Mouse (Mus musculus): ENCODE results near the gene Gga2. TPM values are rescaled to one million over a fixed set of nuclear protein-coding genes. Genes with fewer than 3 reads are reported as not detected.

Gga2 gene
- polyA plus RNA-seq, 1 experiment from 2014 or later = 40.6 TPM

DNA sequence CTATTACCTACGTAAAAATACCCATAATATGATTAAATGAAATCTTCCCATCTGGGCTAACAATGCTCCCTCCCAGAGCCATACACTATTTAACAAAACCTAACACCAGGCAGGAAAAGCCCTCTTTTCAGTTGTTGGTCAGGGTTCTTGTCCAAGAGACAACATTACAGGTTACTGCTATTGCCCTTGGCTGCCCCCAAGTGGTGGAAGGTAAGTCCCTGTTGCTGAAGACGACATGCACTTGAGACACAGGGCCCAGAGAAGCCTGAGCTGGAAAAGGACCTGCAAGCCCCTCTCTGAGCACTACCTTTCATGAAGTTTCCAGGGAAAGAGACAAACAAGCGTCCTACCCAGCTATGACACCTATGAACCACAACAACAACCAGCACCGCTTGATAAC is 46.0 kb downstream of the Gga2 start:
- 0 out of 2 replicates have a peak, but pooled peaks cover 2% of the 10 kb centered on the region for H3K36me3 ChIP-seq (ENCODE audit: control insufficient read depth, insufficient read depth, low read length)
- no peaks in the 10 kb centered on the region for H3K27me3 ChIP-seq (ENCODE audit: control insufficient read depth, insufficient read depth, low read length)
- 54% methylated on average over 4 of the region's 4 CpGs for WGBS (ENCODE audit: insufficient replicate concordance)
- no peak overlapping the region for H3K9ac ChIP-seq (ENCODE audit: low read depth, low read length)
- no peak overlapping the region for H3K4me3 ChIP-seq (ENCODE audit: low read depth, low read length)
- H3K4me2 ChIP-seq = no peak overlapping the region
- no peak for ATAC-seq (replicated peaks; ENCODE audit: insufficient number of reproducible peaks, low FRiP score, low TSS enrichment)
- no peaks in the 10 kb centered on the region for H3K9me3 ChIP-seq (replicated peaks; ENCODE audit: control insufficient read depth, low read length)
- H3K4me1 ChIP-seq (ENCODE audit: control insufficient read depth, insufficient read depth, low read length) = no peaks in the 10 kb centered on the region
- H3K27ac ChIP-seq (ENCODE audit: low read depth, low read length) = no peak overlapping the region

DNA sequence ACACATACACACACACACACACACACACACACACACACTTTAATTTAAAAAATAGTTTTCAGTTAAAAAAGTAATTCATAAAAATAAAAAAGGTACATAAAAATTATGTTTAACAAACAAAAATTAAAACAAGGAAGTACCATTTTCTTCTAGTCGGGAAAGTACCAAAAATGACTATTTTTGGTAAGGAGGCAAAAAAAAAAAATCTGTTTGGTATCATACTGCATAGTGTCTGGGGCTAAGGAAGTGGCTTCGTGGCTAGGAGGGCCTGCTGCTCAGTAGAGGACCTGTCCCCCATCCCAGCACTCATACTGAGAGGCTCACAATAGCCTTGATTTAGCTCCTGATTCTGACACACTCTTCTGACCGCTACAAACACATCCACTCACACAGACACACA is 49.3 kb downstream of the Gga2 start:
- Histone ChIP-seq H3K4me3 (ENCODE audit: low read depth, low read length) (no peak overlapping the region), H3K9me3 (replicated peaks; ENCODE audit: control insufficient read depth, low read length) (no peaks in the 10 kb centered on the region), H3K4me1 (ENCODE audit: control insufficient read depth, insufficient read depth, low read length) (peaks cover 3% of the 10 kb centered on the region; the same call in 1 of the 2 replicates), H3K27ac (ENCODE audit: low read depth, low read length) (no peak overlapping the region), H3K4me2 (no peak overlapping the region), H3K9ac (ENCODE audit: low read depth, low read length) (no peak overlapping the region), H3K36me3 (ENCODE audit: control insufficient read depth, insufficient read depth, low read length) (0 out of 2 replicates have a peak, but pooled peaks cover 2% of the 10 kb centered on the region), H3K27me3 (ENCODE audit: control insufficient read depth, insufficient read depth, low read length) (no peaks in the 10 kb centered on the region)
- 85% methylated on average over 3 of the region's 3 CpGs for WGBS (ENCODE audit: insufficient replicate concordance)
- no peak for ATAC-seq (replicated peaks; ENCODE audit: insufficient number of reproducible peaks, low FRiP score, low TSS enrichment)

DNA sequence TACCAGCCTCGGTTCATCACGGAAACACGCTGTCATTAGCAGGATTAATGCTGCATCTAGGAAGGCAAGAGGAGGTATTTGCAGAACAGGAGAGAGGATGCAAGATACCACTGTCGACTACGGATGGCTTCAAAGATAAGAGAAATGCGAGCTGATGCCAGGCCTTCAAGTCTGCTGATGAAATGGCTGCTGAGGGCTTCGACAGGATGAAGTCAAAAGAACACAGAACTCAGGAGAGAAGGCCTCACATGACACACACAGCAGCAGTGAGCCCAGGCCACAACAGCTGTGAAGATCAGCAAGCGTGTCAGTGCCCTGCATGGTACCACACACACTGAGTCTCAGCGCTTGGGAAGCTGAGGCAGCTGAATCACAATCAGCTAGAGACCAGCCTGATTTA is 50.8 kb downstream of the Gga2 start:
- no peak overlapping the region for H3K4me2 ChIP-seq
- no peak overlapping the region for H3K4me3 ChIP-seq (ENCODE audit: low read depth, low read length)
- H3K9ac ChIP-seq (ENCODE audit: low read depth, low read length) = no peak overlapping the region
- H3K4me1 ChIP-seq (ENCODE audit: control insufficient read depth, insufficient read depth, low read length) = peaks cover 3% of the 10 kb centered on the region; the same call in 1 of the 2 replicates
- H3K9me3 ChIP-seq (replicated peaks; ENCODE audit: control insufficient read depth, low read length) = no peaks in the 10 kb centered on the region
- no peak overlapping the region for H3K27ac ChIP-seq (ENCODE audit: low read depth, low read length)
- no peaks in the 10 kb centered on the region for H3K27me3 ChIP-seq (ENCODE audit: control insufficient read depth, insufficient read depth, low read length)
- H3K36me3 ChIP-seq (ENCODE audit: control insufficient read depth, insufficient read depth, low read length) = 0 out of 2 replicates have a peak, but pooled peaks cover 2% of the 10 kb centered on the region
- 71% methylated on average over 9 of the region's 9 CpGs for WGBS (ENCODE audit: insufficient replicate concordance)
- ATAC-seq (replicated peaks; ENCODE audit: insufficient number of reproducible peaks, low FRiP score, low TSS enrichment) = no peak

DNA sequence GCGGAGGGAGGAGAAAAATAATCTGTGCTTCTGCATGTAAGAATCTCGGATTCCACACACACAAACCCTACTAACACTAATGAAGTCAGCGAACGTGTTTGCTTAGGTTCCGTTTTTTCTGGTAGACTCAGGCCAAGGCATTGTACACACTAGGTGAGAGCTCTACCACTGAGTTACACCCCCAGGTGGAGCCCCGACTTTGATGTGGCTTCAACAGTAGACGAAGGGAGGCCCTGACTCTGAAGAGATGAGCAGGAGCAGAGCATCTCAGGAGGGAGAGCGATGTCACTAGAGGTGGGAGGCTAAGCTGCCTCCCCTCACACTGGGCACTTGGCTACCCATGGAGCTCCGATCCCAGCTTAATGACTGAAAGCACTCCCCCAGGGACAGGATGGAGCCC is 52.2 kb downstream of the Gga2 start:
- no peak for ATAC-seq (replicated peaks; ENCODE audit: insufficient number of reproducible peaks, low FRiP score, low TSS enrichment)
- no peaks in the 10 kb centered on the region for H3K27me3 ChIP-seq (ENCODE audit: control insufficient read depth, insufficient read depth, low read length)
- 77% methylated on average over 9 of the region's 9 CpGs for WGBS (ENCODE audit: insufficient replicate concordance)
- H3K9me3 ChIP-seq (replicated peaks; ENCODE audit: control insufficient read depth, low read length) = peaks cover 2% of the 10 kb centered on the region; the same call in 1 of the 2 replicates
- 0 out of 2 replicates have a peak, but pooled peaks cover 2% of the 10 kb centered on the region for H3K36me3 ChIP-seq (ENCODE audit: control insufficient read depth, insufficient read depth, low read length)
- H3K4me3 ChIP-seq (ENCODE audit: low read depth, low read length) = no peak overlapping the region
- no peak overlapping the region for H3K9ac ChIP-seq (ENCODE audit: low read depth, low read length)
- H3K4me2 ChIP-seq = no peak overlapping the region
- no peak overlapping the region for H3K27ac ChIP-seq (ENCODE audit: low read depth, low read length)
- H3K4me1 ChIP-seq (ENCODE audit: control insufficient read depth, insufficient read depth, low read length) = peaks cover 3% of the 10 kb centered on the region; the same call in 1 of the 2 replicates

DNA sequence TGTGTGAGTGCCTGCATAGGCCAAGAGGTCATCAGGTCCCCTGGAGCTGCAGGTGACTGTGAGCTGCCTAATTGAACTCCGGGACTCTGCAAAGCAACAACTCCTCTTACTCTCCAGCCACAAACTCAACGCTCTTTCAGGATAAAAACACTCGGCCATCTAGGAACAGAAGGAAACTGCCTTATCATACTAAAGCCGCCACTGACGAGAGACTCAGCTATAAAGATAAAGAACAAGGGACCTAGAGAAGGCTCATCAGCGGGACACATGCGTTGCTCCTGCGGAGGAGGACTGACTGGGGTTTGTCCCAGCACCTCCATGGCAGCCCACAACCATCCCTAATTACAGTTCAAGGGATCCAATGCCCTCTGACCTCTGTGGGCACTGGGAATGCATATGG is 52.8 kb downstream of the Gga2 start:
- Histone ChIP-seq H3K27ac (ENCODE audit: low read depth, low read length) (no peak overlapping the region), H3K4me2 (no peak overlapping the region), H3K4me3 (ENCODE audit: low read depth, low read length) (no peak overlapping the region), H3K27me3 (ENCODE audit: control insufficient read depth, insufficient read depth, low read length) (no peaks in the 10 kb centered on the region), H3K4me1 (ENCODE audit: control insufficient read depth, insufficient read depth, low read length) (peaks cover 3% of the 10 kb centered on the region; the same call in 1 of the 2 replicates), H3K9me3 (replicated peaks; ENCODE audit: control insufficient read depth, low read length) (peaks cover 2% of the 10 kb centered on the region; the same call in 1 of the 2 replicates), H3K9ac (ENCODE audit: low read depth, low read length) (no peak overlapping the region), H3K36me3 (ENCODE audit: control insufficient read depth, insufficient read depth, low read length) (0 out of 2 replicates have a peak, but pooled peaks cover 2% of the 10 kb centered on the region)
- no peak for ATAC-seq (replicated peaks; ENCODE audit: insufficient number of reproducible peaks, low FRiP score, low TSS enrichment)
- 22% methylated on average over 8 of the region's 8 CpGs for WGBS (ENCODE audit: insufficient replicate concordance)

DNA sequence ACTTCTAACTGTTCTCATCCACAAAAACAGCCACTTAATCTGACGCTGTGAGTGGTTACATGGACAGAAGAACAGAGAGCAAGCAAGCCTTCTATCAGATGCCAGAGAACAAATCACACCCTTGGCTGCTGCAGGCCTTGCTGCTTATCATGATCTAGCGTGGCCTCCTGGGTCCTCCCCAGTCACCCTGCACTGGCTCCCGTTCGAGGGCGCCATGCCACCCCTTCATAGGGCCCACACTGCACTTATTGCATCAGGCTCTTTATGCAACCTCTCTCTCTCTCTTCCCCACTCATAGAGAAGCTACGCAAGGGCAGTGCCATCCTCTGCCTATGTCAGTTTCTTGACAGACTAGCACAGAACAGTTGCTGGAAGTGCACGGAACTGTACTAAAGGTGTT is 54.9 kb downstream of the Gga2 start:
- Histone ChIP-seq H3K9ac (ENCODE audit: low read depth, low read length) (no peak overlapping the region), H3K36me3 (ENCODE audit: control insufficient read depth, insufficient read depth, low read length) (no peaks in the 10 kb centered on the region), H3K27ac (ENCODE audit: low read depth, low read length) (no peak overlapping the region), H3K4me1 (ENCODE audit: control insufficient read depth, insufficient read depth, low read length) (peaks cover 3% of the 10 kb centered on the region; the same call in 1 of the 2 replicates), H3K9me3 (replicated peaks; ENCODE audit: control insufficient read depth, low read length) (peaks cover 2% of the 10 kb centered on the region; the same call in 1 of the 2 replicates), H3K4me3 (ENCODE audit: low read depth, low read length) (no peak overlapping the region), H3K4me2 (no peak overlapping the region), H3K27me3 (ENCODE audit: control insufficient read depth, insufficient read depth, low read length) (no peaks in the 10 kb centered on the region)
- WGBS (ENCODE audit: insufficient replicate concordance) = 81% methylated on average over 7 of the region's 7 CpGs
- ATAC-seq (replicated peaks; ENCODE audit: insufficient number of reproducible peaks, low FRiP score, low TSS enrichment) = no peak

DNA sequence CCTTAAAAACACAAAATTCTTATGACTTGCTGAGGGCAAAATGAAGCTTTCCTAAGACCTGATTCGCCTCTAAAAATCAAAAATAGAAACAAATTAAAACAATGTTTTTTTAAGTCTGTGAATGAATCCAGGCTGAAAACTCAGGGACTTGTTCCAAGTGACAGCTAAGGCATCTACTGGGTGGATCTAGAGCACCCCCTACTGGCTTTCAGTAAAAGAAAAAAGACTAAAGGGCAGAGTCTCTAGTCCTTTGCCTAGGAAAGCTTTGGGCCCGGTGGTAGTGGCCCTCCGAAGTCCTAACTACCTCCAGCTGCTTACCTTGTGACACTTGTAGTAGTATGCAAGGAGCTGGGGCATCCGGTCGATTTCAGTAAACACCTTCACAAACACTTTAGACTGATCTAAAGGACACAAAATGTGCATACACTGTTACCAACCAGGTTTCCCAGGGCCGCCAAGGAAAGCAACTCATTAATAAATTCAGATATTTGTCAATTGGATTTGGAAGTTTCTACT is 57.1 kb downstream of the Gga2 start:
- Histone ChIP-seq H3K4me3 (ENCODE audit: low read depth, low read length) (no peak overlapping the region), H3K9ac (ENCODE audit: low read depth, low read length) (no peak overlapping the region), H3K27ac (ENCODE audit: low read depth, low read length) (no peak overlapping the region), H3K36me3 (ENCODE audit: control insufficient read depth, insufficient read depth, low read length) (no peaks in the 10 kb centered on the region), H3K4me2 (no peak overlapping the region), H3K27me3 (ENCODE audit: control insufficient read depth, insufficient read depth, low read length) (no peaks in the 10 kb centered on the region), H3K9me3 (replicated peaks; ENCODE audit: control insufficient read depth, low read length) (peaks cover 2% of the 10 kb centered on the region; the same call in 1 of the 2 replicates), H3K4me1 (ENCODE audit: control insufficient read depth, insufficient read depth, low read length) (peaks cover 3% of the 10 kb centered on the region; the same call in 1 of the 2 replicates)
- ATAC-seq (replicated peaks; ENCODE audit: insufficient number of reproducible peaks, low FRiP score, low TSS enrichment) = no peak
- 56% methylated on average over 6 of the region's 6 CpGs for WGBS (ENCODE audit: insufficient replicate concordance)

DNA sequence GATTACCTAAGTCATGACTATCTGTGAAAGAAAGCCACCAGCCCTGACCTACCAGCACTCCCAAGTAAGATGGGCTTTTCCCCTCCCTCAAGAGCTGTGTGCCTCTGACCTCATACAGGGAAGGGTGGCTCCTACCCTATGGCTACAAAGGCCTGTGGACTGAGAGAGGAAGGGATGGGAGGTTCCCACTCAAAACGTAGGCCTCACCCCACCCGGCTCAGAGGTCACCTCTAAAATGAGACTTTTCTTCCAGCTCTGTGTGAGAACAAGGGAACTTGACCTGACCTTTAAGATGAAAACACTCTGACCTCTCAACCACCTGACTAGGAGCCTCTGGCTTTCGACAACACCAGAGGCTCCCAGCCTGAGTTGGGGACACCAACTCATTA is 58.5 kb downstream of the Gga2 start:
- peaks cover 2% of the 10 kb centered on the region; the same call in 1 of the 2 replicates for H3K9me3 ChIP-seq (replicated peaks; ENCODE audit: control insufficient read depth, low read length)
- no peak overlapping the region for H3K4me3 ChIP-seq (ENCODE audit: low read depth, low read length)
- no peak overlapping the region for H3K9ac ChIP-seq (ENCODE audit: low read depth, low read length)
- no peaks in the 10 kb centered on the region for H3K27me3 ChIP-seq (ENCODE audit: control insufficient read depth, insufficient read depth, low read length)
- no peaks in the 10 kb centered on the region for H3K36me3 ChIP-seq (ENCODE audit: control insufficient read depth, insufficient read depth, low read length)
- H3K4me2 ChIP-seq = no peak overlapping the region
- 61% methylated on average over 3 of the region's 3 CpGs for WGBS (ENCODE audit: insufficient replicate concordance)
- no peak for ATAC-seq (replicated peaks; ENCODE audit: insufficient number of reproducible peaks, low FRiP score, low TSS enrichment)
- H3K4me1 ChIP-seq (ENCODE audit: control insufficient read depth, insufficient read depth, low read length) = no peaks in the 10 kb centered on the region
- H3K27ac ChIP-seq (ENCODE audit: low read depth, low read length) = no peak overlapping the region
